Mouse (Mus musculus) heart, embryonic 16.5 days (tissue): ENCODE measurements around the gene Map2k7. TPM values are rescaled to one million over a fixed set of nuclear protein-coding genes. Genes with fewer than 3 reads are reported as not detected.

Experiments used
- ATAC-seq: fragments of 200-750 bp; cut with Nextera tagmentation; replicated peaks from 2 replicates; pipeline ENCODE4 v1.8.0; 2017; ENCODE audit warnings: moderate number of reproducible peaks; ENCODE audit not compliant: insufficient read depth, low FRiP score; ENCODE audit errors: extremely low read depth
- H3K27ac ChIP-seq: fragments of 300-500 bp; sonication (generic); 2 replicates; pipeline ENCODE4 v1.5.1; 2014; ENCODE audit warnings: mild to moderate bottlenecking, low read length, control low read depth, moderate library complexity
- H3K27me3 ChIP-seq: fragments of 300-500 bp; sonication (generic); 2 replicates; pipeline ENCODE4 v1.6.1; 2014; ENCODE audit warnings: low read length, mixed read lengths; ENCODE audit not compliant: control insufficient read depth, insufficient read depth
- H3K36me3 ChIP-seq: fragments of 300-500 bp; sonication (generic); 2 replicates; pipeline ENCODE4 v1.6.1; 2014; ENCODE audit not compliant: control insufficient read depth, insufficient read depth
- H3K4me1 ChIP-seq: fragments of 300-500 bp; sonication (generic); 2 replicates; pipeline ENCODE4 v1.6.1; 2014; ENCODE audit warnings: low read length, mixed read lengths; ENCODE audit not compliant: control insufficient read depth, insufficient read depth
- H3K4me2 ChIP-seq: fragments of 300-500 bp; sonication (generic); 2 replicates; pipeline ENCODE4 v1.6.1; 2014; ENCODE audit warnings: low read depth, mild to moderate bottlenecking, control low read depth, low read length
- H3K4me3 ChIP-seq: fragments of 300-500 bp; sonication (generic); 2 replicates; pipeline ENCODE4 v1.5.1; 2014; ENCODE audit warnings: mild to moderate bottlenecking, control low read depth, low read length
- H3K9ac ChIP-seq: fragments of 300-500 bp; sonication (generic); 2 replicates; pipeline ENCODE4 v1.6.1; 2014; ENCODE audit warnings: low read length, control low read depth
- H3K9me3 ChIP-seq: fragments of 300-500 bp; sonication (generic); replicated peaks from 2 replicates; pipeline ENCODE4 v1.6.1; 2016; ENCODE audit warnings: low read length; ENCODE audit not compliant: control insufficient read depth
- WGBS: fragments of 180-500 bp; shearing (Covaris S2); extraction: QIAGEN DNeasy Blood & Tissue Kit; methylation state at CpG from one replicate; pipeline ENCODE4 v1.1.7; 2014; 5-methylcytosine and 5-hydroxymethylcytosine counted together
- polyA plus RNA-seq: library from polyadenylated mRNA; unstranded; fragments of >200 nt; fragmentation: Nextera tagmentation; extraction: Ambion mirVana; gene quantifications from 2 replicates; pipeline ENCODE4 v1.2.1, GENCODE M21; 2015

Gene Map2k7
- polyA plus RNA-seq, 1 experiment from 2014 or later = 25.0 TPM

DNA sequence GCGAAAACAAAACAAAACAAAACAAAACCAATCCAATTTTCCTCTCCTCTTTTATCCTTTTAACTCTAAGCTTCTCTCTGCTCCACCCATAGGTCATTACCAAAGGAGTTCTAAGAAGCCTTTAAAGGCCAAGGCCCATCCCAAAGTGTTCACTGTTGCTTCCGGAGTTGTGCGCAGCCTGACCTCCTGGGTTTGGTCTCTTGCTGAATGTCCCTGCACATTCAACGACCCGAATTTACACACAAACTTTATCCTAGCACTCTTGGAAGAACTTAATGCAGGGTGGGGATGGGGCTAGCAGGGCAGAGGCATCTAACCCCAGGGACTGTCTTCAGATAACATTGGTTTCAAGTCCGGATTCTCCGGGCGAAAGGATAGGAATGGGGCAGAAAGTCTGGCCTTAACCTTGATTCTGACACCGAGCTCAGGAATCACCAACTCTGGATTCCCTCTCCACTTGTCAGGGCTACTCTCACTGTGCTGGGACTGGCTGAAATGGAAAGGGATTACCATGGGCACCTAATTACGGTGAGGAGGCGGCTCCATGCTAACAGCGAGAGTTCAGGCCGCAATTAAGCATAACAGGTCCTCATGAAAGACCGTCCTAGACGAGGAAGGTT is 616 bp upstream of the Map2k7 start:
- no peak for ATAC-seq
- peak overlapping the region; percentile 75 for H3K9ac ChIP-seq
- no peaks in the 10 kb centered on the region for H3K27me3 ChIP-seq
- H3K27ac ChIP-seq = peak overlapping the region; percentile 91
- peaks cover 19% of the 10 kb centered on the region for H3K4me1 ChIP-seq
- H3K4me2 ChIP-seq = peak overlapping the region; percentile 70
- peak overlapping the region; percentile 85 for H3K4me3 ChIP-seq
- WGBS = 19% methylated on average over 15 of the region's 15 CpGs
- peaks cover 3% of the 10 kb centered on the region; the same call in 1 of the 2 replicates for H3K36me3 ChIP-seq
- H3K9me3 ChIP-seq = no peaks in the 10 kb centered on the region

DNA sequence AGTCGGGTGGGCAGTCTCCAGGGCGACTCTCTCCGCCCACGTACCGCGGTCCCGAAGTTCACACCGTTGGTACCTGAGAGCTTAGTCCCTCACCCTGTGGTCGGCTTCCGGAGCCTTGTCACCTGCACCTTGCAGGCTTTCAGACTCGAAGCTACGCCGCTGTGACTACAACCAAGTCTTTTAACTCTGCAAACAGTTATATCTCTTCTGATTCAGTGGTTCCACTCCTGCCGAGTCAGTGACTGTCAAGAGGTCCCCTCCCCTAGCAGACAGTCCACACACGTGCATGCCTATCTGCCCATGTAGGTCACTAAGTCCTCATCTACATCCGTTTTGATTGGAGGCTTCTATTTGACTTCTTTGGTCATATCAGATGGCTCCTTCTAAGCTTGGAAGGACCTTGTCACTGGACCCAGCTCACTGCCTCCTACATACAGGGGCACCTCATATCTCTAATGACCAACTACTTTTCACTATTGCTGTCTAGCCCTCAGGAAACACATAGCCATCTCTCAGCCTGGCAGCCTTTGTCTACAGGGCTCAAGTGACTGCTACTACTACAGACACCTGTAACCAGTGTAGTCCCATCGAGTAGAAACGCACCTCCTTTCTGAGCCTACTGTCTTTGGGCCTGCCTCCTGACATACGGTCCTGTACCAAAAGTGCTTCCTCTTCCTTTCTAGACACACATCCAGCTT is 802 bp downstream of the Map2k7 start:
- H3K4me2 ChIP-seq = peak overlapping the region; percentile 82
- WGBS = 10% methylated on average over 19 of the region's 19 CpGs
- peaks cover 19% of the 10 kb centered on the region for H3K4me1 ChIP-seq
- no peaks in the 10 kb centered on the region for H3K27me3 ChIP-seq
- H3K9me3 ChIP-seq = no peaks in the 10 kb centered on the region
- H3K36me3 ChIP-seq = peaks cover 17% of the 10 kb centered on the region
- ATAC-seq = peak; percentile 8
- H3K27ac ChIP-seq = peak overlapping the region; percentile 92
- H3K9ac ChIP-seq = peak overlapping the region; percentile 85
- H3K4me3 ChIP-seq = peak overlapping the region; percentile 85

DNA sequence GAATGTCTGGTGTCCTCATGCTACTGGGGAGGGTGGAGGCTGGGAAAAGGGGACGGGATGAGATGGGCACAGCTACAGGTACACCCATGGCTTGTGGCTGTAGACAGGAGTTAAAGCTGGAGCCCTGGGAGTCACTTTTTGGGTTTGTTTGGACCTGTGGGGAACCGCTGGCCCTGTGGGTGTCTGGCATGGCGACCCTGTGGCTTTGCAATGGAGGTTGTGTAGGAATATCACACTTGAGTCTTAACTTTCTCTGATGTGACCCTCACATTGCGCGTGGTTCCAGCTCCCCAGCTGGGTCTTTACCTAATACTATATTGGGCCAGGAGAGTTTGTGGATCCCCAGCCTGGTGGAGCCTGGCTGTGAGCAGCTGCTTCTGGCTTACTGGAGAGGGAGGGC is 6.5 kb downstream of the Map2k7 start:
- Histone ChIP-seq H3K9me3 (no peaks in the 10 kb centered on the region), H3K4me2 (no peak overlapping the region), H3K27me3 (no peaks in the 10 kb centered on the region), H3K36me3 (peaks cover 44% of the 10 kb centered on the region), H3K4me1 (peaks cover 19% of the 10 kb centered on the region), H3K9ac (no peak overlapping the region), H3K4me3 (no peak overlapping the region), H3K27ac (no peak overlapping the region)
- 94% methylated on average over 5 of the region's 5 CpGs for WGBS
- no peak for ATAC-seq

DNA sequence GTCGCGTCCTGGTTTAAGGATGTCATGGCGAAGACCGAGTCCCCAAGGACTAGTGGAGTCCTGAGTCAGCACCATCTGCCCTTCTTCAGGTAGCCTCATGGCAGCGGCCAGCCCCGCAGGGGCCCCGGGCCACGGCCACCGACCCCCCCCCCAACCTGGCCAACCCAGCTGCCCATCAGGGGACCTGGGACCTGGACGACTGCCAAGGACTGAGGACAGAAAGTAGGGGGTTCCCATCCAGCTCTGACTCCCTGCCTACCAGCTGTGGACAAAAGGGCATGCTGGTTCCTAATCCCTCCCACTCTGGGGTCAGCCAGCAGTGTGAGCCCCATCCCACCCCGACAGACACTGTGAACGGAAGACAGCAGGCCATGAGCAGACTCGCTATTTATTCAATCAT is 7.2 kb downstream of the Map2k7 start:
- Histone ChIP-seq H3K27ac (no peak overlapping the region), H3K9ac (no peak overlapping the region), H3K9me3 (no peaks in the 10 kb centered on the region), H3K4me2 (no peak overlapping the region), H3K36me3 (peaks cover 44% of the 10 kb centered on the region), H3K27me3 (no peaks in the 10 kb centered on the region), H3K4me1 (peaks cover 15% of the 10 kb centered on the region), H3K4me3 (no peak overlapping the region)
- WGBS = 87% methylated on average over 13 of the region's 13 CpGs
- no peak for ATAC-seq

DNA sequence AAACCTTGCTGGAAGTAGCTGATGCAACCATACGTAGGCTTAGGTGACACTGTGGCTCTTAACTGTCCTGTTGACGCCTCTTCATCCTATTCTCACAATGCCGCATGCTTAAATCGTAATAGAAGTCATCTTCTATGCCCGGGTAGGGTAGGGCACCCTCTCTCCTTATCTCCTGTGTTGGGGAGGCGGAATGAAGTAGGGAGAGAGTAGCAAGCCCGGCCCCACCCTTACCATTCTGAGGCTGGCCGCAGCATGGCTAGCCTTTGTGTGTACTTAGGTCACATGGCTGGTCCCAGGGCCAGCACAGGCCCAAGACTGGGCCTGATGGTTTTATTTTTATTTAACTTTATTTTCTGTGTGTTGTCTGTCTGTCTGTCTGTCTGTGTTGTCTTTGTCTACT is 8.7 kb downstream of the Map2k7 start:
- Histone ChIP-seq H3K36me3 (peaks cover 42% of the 10 kb centered on the region), H3K9me3 (no peaks in the 10 kb centered on the region), H3K4me1 (peaks cover 14% of the 10 kb centered on the region), H3K9ac (no peak overlapping the region), H3K27ac (no peak overlapping the region), H3K4me3 (no peak overlapping the region), H3K27me3 (no peaks in the 10 kb centered on the region), H3K4me2 (no peak overlapping the region)
- 84% methylated on average over 8 of the region's 8 CpGs for WGBS
- no peak for ATAC-seq

DNA sequence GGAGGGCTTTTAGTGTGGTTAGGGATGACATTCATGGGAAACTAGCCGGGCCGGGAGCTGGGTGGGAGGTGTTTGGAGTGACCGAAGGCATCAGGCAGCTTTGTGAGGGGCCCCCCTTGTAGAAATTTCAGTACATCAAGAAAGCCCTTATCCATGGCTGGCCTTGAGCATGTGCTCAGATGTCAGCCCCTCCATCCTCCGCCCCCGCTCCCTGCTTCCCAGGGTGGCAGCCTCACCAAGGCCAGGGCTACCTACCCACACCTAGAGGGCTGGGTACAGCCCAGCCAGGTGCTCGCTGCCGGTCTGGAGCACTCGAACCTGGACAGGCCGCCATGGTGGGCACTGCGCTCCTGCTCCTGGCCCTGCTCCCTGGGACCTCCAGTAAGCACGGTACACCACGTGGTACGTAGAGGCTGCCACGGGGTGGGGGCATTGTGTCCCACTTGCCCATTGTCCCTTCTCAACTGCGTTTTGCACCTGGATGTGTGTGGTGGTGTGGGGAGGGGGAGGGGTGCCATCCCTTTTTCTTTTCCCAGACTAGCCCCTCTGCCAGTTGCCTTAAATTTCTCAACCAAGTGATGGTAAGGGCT is 9.5 kb downstream of the Map2k7 start, which contains the start of gene Tgfbr3l:
Gene Tgfbr3l (plus strand): TSS at position 264 of the 590 bp plus-strand sequence.
- Histone ChIP-seq H3K27ac (peak within 1 kb of the TSS; percentile 55), H3K9ac (peak within 1 kb of the TSS; percentile 60), H3K27me3 (no peaks in the 10 kb centered on the region), H3K4me3 (no peak within 1 kb of the TSS), H3K36me3 (peaks cover 39% of the 10 kb centered on the region), H3K4me1 (peaks cover 18% of the 10 kb centered on the region), H3K9me3 (no peaks in the 10 kb centered on the region), H3K4me2 (peak within 1 kb of the TSS; percentile 55)
- 82% methylated on average over 15 of the region's 15 CpGs for WGBS
- ATAC-seq = no peak

DNA sequence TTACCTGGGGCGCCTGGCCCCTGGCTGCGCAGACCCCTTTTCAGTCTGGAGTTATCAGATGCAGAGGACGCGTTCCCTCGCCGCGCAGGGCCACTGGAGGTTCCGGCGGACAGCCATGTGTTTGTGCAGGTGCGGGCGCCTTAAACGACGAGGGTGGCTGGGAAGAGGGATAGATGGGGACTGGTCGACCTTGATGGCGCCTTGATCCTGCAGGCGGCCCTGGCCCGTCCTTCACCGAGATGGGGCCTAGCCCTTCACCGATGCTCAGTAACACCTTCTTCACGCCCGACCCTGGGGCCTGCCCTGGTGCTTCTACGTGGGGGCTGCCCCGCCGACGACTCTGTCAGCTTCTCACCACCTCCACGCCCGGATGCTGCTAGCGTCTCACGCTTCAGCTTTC is 10.7 kb downstream of the Map2k7 start:
- Histone ChIP-seq H3K27me3 (no peaks in the 10 kb centered on the region), H3K27ac (peak overlapping the region; percentile 55), H3K4me2 (peak overlapping the region; percentile 55), H3K9me3 (no peaks in the 10 kb centered on the region), H3K4me3 (peak overlapping the region; percentile 29), H3K9ac (peak overlapping the region; percentile 60), H3K36me3 (peaks cover 28% of the 10 kb centered on the region), H3K4me1 (peaks cover 26% of the 10 kb centered on the region)
- 13% methylated on average over 29 of the region's 29 CpGs for WGBS
- ATAC-seq = no peak

DNA sequence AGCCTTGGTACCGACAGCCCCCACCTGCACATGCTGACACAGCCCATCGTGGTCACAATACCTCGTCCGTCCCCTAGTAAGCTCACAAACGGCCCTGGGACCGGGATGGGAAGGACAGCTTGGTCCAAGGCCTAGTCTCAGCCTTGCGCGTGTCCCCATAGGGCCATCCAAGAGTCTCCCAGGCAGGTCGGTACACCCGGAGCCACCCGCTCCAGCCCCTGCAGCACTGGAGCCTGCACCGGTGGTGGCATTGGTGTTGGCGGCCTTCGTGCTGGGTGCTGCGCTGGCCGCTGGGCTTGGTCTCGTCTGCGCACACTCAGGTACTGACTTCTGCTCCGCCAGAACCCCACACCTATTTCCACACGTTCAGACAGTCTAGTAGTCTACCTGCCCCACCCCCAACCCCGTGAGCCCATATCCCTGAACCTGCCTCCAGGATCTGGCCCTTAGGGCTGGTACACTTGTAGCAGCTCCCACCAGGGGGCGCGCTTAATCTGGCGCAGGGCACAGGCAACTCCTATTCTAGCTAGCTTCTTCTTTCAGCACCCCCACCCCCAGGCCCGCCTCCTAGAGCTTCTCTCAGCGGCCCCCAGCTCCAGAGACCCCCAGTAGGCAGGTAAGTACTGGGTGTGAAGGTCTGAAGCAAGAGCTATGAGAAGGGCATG is 11.9 kb downstream of the Map2k7 start:
- no peak overlapping the region for H3K9ac ChIP-seq
- H3K36me3 ChIP-seq = peaks cover 28% of the 10 kb centered on the region
- H3K27ac ChIP-seq = no peak overlapping the region
- WGBS = 38% methylated on average over 26 of the region's 26 CpGs
- H3K9me3 ChIP-seq = no peaks in the 10 kb centered on the region
- peaks cover 27% of the 10 kb centered on the region for H3K4me1 ChIP-seq
- no peak overlapping the region for H3K4me2 ChIP-seq
- H3K27me3 ChIP-seq = no peaks in the 10 kb centered on the region
- peak; percentile 8; the same call in 1 of the 2 replicates for ATAC-seq
- no peak overlapping the region for H3K4me3 ChIP-seq
